Mouse (Mus musculus) cortical plate, adult 2 months (tissue): ENCODE data around the gene Zfp239. TPM values are rescaled to one million over a fixed set of nuclear protein-coding genes. Genes with fewer than 3 reads are reported as not detected.

Source experiments
- H3K27ac ChIP-seq: fragments of 200-500 bp; 2 replicates; pipeline ENCODE4 v1.5.1; 2012; ENCODE audit warnings: low read length, control low read depth, inconsistent platforms; ENCODE audit not compliant: insufficient read depth
- H3K4me1 ChIP-seq: fragments of 200-500 bp; 2 replicates; pipeline ENCODE4 v1.6.1; 2011; ENCODE audit warnings: low read length; ENCODE audit not compliant: control insufficient read depth, insufficient read depth
- H3K4me3 ChIP-seq: fragments of 200-500 bp; 2 replicates; pipeline ENCODE4 v1.5.1; 2011; ENCODE audit warnings: mild to moderate bottlenecking, low read length, control low read depth; ENCODE audit not compliant: insufficient read depth
- CTCF ChIP-seq: fragments of 200-500 bp; IDR thresholded peaks from 2 replicates; pipeline ENCODE4 v1.5.1; 2011; ENCODE audit warnings: mild to moderate bottlenecking, control low read depth, low read length; ENCODE audit not compliant: insufficient read depth; ENCODE audit errors: extremely low read depth
- POLR2A ChIP-seq: fragments of 200-500 bp; IDR thresholded peaks from 2 replicates; pipeline ENCODE4 v1.6.1; 2011; ENCODE audit warnings: mild to moderate bottlenecking, low read length, control low read depth; ENCODE audit not compliant: insufficient read depth; ENCODE audit errors: extremely low read depth
- polyA plus RNA-seq: library from polyadenylated mRNA; depleted of rRNA; stranded (reverse); fragments of >200 nt; gene quantifications from 2 replicates; pipeline ENCODE4 v1.2.3, GENCODE M21; 2012

Zfp239 gene
- polyA plus RNA-seq, 1 experiment, result 34.5 TPM

- Histone ChIP-seq H3K4me1 (peaks cover 4% of the 10 kb centered on the region; the same call in 1 of the 2 replicates), H3K4me3 (peak overlapping the region; percentile 65; the same call in 1 of the 2 replicates), H3K27ac (no peak overlapping the region)
- TF ChIP-seq CTCF (no peak), POLR2A (no peak)
These were observed 43.5 kb downstream of the Zfp239 start for GRCm38 (mm10) chr6:117905260-117905930.

DNA sequence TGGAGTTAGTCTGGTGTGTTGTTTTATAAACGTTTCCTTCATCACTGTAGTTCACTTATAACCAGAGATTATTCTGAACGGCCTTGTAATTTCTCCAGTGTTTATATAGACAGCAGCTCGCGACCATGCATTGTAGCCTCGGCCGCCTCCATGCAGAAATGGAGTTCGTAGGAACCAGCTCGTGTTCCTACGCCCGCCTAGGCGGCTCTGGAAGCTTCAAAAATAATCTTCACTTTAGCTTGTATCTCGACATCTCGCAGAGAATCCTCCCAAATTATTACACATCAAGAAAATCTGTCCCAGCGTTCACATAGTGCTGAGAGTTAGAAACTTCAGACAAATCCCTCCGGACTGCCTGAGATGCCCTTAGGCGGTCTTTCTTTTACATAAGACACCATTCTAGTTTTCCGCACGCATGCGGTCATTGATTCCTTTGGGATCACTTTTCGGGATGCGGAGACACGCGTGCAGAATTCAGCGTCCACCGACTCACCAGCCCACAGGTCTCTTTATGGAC, 44.2 kb downstream of the Zfp239 start:
- Histone ChIP-seq H3K4me1 (peaks cover 4% of the 10 kb centered on the region; the same call in 1 of the 2 replicates), H3K27ac (peak overlapping the region; percentile 77), H3K4me3 (peak overlapping the region; percentile 65)
- TF ChIP-seq POLR2A (0 out of 2 replicates have a peak, but pooled peaks have one; percentile 35), CTCF (no peak)

DNA sequence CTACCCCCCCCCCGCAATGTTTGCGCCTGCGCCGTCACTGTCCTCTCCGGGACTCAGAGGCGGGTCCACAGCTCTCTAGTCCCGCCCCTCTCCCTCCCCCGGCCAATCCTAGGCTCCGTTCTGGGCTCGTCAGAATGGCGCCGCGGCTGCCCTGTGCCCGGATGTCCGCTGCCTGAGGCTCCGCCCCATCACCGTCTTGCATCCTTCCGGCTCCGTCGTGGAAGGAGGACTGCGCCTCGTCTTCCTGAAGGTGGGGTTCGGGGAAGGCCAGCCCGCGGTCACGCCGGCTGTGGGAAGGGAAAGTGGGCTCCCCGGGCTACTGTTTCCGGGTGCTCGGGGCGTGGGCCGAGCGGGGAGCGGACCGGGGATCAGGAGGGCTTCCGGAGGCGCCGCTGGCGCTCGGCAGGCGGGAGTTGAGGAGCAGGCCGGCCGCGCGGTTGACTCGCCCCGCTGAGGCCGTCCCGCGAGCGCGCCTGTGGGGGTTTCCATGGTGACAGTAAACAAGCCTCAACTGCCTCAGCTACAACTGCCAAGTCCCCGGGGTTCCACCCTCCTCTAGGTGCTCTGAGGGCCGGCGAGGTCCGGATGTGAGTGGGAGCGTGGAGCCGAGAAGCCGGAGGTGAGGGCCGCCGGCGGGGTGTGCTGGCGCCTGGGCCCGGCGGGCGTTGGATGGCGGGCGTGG, 44.8 kb downstream of the Zfp239 start:
- Histone ChIP-seq H3K27ac (peak overlapping the region; percentile 42), H3K4me3 (peak overlapping the region; percentile 65), H3K4me1 (peaks cover 4% of the 10 kb centered on the region; the same call in 1 of the 2 replicates)
- TF ChIP-seq POLR2A, result peak; percentile 93
- no peak for TF ChIP-seq CTCF

- Histone ChIP-seq H3K27ac (peak overlapping the region; percentile 42), H3K4me3 (peak overlapping the region; percentile 65), H3K4me1 (peaks cover 4% of the 10 kb centered on the region; the same call in 1 of the 2 replicates)
- TF ChIP-seq POLR2A (no peak), CTCF (no peak)
These were observed 45.5 kb downstream of the Zfp239 start for GRCm38 (mm10) chr6:117907301-117907978.

DNA sequence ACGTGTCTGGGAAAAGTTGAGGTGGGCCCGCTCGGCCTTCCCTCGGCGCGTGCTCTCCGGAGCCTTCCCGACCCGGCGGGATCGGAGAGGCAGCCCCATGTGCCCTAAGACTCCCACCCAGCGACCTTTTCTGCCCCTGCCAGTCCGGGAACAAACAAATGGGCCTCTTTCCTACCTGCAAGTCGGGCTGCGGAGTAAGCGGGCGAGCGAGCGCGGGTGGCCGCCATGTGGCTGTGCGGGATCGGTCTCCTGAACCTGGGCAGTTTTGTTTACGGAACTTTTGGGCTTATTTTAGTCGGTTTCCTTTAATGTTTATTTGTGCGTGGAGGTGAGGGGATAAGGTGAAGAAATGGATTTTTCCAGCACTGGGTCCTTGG, 46.1 kb downstream of the Zfp239 start:
- peaks cover 4% of the 10 kb centered on the region; the same call in 1 of the 2 replicates for H3K4me1 ChIP-seq
- TF ChIP-seq CTCF, result no peak
- no peak for TF ChIP-seq POLR2A
- no peak overlapping the region for H3K27ac ChIP-seq
- H3K4me3 ChIP-seq, result peak overlapping the region; percentile 65

GRCm38 (mm10) chr6:117908424-117908900, 46.6 kb downstream of the Zfp239 start:
- TF ChIP-seq POLR2A (no peak), CTCF (no peak)
- H3K27ac ChIP-seq, result no peak overlapping the region
- H3K4me1 ChIP-seq, result peaks cover 4% of the 10 kb centered on the region; the same call in 1 of the 2 replicates
- H3K4me3 ChIP-seq, result peak overlapping the region; percentile 65; the same call in 1 of the 2 replicates

- no peak overlapping the region for H3K27ac ChIP-seq
- no peak overlapping the region for H3K4me3 ChIP-seq
- peaks cover 4% of the 10 kb centered on the region; the same call in 1 of the 2 replicates for H3K4me1 ChIP-seq
- TF ChIP-seq CTCF, result no peak
- TF ChIP-seq POLR2A, result no peak
These were observed 48.3 kb downstream of the Zfp239 start for GRCm38 (mm10) chr6:117910120-117910661.

GRCm38 (mm10) chr6:117914541-117914940, 52.6 kb downstream of the Zfp239 start:
- TF ChIP-seq POLR2A (no peak), CTCF (no peak)
- Histone ChIP-seq H3K4me3 (no peak overlapping the region), H3K27ac (no peak overlapping the region), H3K4me1 (no peaks in the 10 kb centered on the region; the same call in 1 of the 2 replicates)
